Mouse (Mus musculus) neural tube, embryonic 10.5 days (tissue): ENCODE results near the gene Stat5b.
A peak's percentile ranks its signal among the peaks of the same experiment; 100 is the strongest.

Experiments
- DNase-seq: peaks from one replicate; pipeline ENCODE4 v3.0.0-alpha.2; 2017; ENCODE audit warnings: low spot score; ENCODE audit errors: extremely low spot score

Stat5b gene

DNA sequence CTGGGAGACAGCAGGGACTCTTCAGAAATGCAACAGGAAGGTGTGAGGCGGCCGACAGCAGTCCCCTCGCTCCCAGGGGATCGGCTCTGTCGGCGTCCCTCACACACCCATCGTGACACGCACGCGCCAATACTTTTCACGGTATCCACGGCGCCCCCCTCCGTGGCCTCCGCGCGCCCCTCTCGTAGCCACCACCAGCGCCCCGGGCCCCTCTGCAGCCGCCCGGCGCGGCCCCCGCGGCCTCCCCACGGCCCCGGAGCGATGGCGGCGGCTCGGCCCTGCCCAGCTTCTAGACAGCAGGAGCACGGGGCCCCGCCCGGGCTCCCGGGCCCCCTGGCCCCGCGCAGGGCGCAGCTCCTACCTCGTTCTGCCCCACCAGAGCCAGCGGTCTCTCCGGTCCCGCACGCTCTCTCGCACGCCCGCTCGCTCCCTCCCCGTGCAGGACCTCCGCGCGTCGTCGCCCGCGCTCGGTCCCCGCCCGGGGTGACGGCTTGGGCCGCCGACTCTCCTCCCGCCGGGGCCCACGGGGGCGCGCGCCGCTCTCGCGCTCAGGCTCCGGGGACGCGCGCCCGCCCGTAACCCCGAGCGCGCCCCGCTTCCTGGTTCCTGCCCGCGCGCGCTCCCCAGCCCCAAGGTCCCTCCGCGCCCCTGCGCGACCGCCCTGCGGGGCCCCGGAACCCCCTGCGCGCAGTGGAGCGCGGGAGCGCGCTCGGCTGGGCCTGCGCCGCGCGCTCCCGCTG, at the start of gene Stat5b:
Gene Stat5b (minus strand): TSS at position 687 of the 740 bp plus-strand sequence.
- DNase-seq, result peak; percentile 75

DNA sequence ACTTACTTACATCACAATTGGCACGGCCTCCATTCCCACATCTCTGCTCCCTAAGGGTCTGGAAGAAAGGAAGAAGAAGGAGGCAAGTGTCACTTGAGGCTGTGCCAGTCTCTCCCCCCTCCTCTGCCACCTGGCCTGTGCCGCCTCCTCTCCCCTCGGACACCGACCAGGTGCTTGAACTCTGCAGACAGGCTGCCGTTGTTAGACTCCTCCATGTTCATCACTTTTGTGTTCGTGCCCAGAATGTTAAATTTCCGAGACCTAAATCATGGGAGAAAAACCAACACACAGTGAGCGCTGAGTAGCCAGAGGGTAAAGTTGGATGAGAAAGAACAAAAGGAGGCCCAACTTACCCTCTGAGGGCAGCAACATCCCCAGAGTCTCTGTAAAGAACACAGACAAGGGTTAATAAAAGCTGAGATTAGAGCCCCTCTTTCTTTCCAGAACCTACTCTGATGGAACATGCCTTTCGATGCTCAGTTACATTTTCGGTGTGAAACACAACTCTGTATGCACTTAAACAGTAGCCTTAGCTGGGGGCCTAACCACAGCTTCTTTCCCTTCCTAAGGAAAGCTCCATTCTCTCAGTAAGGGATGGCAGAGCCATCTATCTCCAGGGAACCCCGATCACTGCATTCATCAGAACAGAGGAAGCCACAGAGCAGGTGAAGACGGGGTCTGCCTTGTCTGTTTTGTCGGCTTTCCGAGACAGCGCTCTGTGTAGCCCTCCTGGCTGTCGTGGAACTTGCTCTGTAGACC, 48.1 kb upstream of the Stat5b start:
- no peak for DNase-seq

DNA sequence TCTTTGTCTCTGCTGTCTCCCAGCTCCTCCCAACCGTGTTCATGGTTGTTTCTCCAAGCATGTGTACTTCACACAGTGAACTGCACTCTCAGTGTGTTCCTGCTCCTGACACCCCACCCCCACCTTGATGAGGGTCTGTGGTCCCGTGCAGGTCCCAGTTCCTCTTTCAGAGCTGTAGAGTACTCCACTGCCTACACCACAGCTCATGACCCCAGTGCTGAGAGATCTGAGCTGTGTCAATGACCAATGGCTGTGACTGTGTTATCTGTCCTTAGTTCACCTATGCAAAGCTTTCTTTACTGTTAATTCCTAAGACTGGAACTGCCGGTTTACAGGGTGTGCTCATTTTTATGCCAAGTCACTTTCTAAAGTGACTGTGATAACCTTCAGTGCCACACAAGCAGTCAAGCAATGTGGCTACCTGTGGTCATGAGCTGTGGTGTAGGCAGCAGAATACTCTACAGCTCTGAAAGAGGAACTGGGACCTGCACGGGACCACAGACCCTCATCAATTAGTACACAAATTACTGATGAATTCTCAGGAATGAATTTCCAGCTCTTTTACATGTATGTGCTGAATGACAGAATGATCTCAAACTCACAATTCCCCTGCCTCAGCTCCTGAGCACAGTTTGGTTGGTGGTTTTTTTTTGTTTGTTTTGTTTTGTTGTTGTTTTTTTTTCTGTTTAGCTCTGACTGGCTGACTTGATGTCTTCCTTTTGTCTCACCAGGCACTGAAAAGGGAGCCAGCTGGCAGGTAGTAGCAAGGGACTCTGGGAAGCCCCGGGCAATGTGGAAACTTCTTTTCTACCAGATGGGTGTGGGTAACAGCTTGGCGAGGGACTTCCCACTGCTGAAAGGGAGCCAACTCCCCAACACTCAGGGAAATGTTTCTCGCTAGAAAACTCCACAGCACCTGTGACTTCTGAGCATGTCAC, 47.0 kb upstream of the Stat5b start:
- DNase-seq, result no peak

DNA sequence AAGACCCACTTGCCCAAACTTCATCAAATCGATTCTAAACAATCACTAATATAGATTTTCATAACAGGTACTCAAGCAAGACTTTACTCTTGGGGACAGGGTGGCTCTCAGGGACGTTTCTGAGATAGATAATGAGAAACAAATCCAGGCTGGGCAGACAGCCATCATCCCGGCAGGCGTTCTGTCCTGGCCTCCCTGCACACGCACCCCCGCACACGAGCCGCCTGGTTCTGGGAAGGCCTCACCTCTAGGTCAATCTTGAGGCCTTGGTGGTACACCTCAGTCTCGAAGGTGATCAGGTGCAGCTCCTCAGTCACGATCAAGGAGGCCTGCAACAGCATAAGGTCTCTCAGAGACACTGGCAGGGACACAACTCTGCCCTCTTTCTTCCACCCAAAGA, 45.6 kb upstream of the Stat5b start:
- no peak for DNase-seq

DNA sequence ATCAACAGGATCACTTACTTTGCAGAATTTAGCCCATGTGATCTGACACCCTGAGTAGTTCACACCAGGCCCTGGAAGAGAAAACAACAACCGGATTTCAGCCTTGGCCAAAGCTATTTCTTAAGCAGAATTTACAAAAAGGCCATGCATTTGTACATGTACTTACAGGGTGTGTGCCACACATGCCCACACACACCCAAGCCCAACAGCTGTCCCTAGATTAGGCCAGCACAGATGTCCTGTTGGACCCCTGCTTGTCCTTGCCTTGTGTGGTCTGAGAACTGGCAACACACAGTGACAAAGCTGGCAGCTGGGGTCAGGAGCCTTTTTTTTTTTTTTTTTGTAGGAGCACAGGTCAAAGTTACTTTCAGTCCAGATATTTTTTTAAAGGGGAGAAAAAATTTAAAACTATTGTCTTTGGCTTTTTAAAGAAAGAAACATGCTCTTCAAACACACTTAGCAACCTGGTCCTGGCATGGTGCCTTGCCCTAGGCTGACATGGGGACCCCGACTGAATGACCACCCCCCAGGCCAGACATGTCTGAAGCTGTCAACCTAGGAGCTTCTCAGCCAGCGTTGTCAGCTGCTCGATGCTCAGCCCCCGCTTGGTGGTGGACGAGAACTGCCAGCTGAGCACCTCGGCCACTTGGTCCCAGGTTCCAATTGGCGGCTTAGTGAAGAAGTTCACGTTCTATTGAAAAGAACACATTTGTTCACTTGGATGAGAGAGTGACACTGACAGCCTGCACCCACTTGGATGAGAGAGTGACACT, 43.8 kb upstream of the Stat5b start:
- DNase-seq, result no peak

DNA sequence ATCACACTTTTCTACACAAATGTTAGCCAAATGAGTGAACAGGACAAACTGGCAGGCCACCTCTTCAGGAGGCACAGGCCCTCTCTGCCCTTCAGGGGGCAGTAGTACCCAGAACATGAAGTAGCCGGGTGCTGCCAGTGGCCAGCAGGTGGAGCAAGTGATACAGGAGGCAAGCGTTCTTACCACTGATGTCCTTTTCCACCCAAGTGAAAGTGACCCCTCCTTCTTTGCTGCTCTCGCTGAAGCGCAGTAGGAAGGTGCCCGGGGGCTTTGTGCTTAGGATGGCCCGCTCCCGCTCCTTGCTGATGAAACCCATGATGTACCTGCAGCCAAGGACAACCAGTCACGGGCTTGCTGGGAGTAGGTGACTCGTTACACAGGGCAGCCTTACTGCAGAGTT, 43.0 kb upstream of the Stat5b start:
- peak; percentile 79 for DNase-seq

DNA sequence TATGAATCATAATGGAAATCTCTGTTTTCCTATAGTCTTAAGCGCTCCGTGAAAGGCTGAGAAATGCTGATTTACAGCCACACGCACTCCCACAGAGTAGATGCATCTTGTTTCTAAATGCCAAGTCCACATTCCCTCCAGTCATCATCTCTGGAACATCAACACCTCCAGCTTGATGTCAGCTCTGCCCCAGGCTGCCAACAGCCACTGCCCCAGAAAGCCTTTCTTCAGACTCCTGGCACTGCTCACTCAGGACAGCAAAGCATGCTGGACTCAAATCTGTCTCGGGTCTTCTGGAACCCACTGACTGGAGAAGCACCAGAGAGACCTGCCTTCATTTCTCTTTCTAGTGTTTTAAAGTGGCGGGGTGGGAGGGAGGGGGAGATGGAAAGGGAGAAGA, 41.9 kb upstream of the Stat5b start:
- no peak for DNase-seq

DNA sequence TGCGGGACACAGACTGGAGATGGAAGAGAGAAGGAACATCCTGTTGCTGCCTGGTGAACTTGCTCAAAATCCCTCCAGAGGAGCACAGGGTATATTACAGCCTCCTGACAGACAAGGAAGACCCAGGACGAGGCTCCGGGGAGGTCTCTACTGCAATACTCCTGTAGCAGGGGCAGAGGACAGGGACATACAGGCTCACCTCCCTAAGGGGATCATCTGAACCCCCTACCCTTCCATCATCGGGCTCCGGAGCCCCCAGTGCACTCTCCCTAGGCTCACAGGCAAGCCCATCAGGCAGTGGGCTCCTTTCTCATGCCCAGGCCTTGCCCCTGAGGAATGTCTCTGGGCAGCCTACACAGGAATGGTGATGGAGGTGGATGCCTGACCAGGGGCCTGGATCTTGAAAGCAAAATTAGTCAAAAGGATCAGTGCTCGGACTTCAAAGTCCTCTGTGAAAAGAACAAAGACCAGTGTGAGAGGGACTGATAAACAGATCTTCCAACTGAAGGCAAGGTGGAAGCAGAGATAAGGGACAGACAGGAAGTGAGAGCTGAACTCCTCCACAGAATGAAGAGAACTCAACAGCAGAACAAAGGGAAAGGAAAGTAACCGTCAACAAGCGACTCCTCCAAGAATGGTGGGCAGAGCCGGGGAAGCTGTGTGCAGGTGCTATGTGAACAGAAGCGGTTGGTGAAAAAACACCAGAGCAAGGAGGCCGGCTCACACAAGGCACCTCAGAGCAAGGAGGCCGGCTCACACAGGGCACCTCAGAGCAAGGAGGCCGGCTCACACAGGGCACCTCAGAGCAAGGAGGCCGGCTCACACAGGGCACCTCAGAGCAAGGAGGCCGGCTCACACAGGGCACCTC, 41.0 kb upstream of the Stat5b start:
- no peak for DNase-seq

DNA sequence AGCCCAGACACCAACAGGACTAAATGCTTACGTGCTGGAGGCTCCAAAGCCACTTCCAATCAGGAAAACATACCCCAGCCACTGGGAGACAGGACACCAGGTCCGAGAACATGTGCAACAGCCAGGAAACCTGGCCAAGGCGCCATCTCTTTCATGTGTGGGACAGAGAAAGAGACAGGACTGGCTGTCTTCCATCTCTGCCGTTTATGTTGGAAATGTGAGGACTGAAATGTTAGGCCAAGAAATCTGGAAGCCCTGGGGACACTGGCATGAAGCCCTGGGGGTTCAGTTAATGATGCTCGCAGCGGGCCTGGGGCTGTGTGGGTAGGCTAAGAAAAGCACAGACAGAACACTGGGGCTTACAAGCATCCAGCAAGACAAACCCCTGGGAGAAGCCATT, 40.0 kb upstream of the Stat5b start:
- DNase-seq, result no peak

DNA sequence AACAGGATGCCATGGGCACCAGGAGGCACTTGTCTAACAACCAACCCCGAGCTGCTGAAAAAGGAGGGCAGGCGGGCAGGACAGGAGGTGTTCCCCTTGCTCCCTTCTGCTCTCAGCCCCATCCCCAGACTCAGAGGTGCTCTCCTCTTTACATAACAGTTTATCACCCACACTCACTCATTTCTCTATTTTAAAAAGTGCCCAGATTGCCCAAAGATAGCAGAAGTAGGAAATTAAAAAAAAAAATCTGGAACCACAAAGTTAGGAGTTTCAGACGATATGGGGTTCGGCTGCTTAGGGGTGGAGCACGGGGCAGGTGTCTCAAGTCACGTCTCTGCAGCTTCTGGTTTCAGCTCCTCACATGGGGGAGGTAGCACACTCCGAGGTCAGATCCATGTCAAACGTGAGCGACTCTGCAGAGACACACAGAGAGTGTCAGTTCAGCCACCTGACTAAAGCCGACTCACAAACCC, 37.9 kb upstream of the Stat5b start:
- no peak for DNase-seq

DNA sequence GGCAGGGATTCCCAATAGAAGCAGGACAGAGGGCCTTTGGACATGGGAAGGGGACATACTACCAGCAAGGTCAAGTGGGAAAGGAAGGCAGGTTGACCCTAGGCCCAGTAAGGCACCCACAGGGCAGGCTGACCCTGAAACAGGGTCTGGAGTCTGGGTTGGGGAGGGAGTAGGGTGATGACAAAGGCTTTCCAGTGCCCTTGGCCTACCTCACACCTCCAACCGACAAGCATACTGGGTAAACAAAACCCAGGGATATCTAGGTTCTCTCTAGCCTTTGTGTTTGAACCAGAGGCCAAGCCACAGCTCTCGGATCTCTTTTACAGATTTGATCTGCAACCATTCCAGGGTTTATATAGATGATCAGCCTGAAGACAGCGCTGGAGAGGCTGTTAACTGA, 37.2 kb upstream of the Stat5b start:
- DNase-seq, result no peak

DNA sequence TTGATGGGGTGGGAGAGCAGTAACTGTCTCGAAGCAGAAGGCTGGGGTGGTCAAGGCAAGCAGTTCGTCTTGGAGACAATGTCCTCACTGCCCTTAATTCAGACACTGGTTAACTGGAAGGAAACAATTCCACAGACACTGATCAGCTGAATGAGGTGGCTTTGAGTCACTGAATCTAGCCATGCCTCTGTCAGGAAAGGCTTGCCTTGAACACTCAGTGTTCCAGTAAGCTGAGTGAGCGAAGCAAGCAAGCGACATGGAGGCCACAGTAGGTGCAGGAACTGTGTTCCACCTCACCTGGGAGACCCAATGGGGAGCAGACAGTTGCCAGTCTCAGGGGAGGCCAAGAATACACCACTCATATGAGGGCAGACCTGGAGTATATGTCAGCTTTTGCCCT, 36.7 kb upstream of the Stat5b start:
- DNase-seq, result no peak

DNA sequence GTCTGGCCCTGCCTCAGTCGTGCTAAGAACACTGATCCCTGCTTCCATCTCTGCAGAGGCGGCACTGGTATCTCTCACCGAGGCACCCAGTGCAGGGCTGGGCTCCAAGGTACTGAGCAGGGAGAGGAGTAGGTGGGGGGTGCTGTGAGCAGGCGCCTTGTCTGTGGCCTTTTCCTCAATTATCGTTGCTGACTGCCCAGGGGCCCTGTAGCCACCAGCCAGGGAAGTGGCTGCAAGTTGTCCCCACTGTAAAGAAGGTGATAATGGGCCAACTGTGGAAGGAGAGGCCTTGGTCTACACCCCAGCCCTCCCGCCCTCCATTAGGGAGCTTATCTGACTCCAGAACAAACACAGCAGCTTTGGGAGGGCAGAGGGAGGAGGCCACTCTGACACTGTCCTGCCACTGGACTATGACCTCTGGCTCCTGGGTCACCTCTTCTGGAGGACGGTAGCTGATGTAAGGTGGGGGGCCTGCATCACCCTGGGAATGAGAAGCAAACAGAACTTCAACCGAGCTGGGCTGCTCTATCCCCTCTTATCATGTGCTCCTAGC, 35.7 kb upstream of the Stat5b start:
- no peak for DNase-seq

DNA sequence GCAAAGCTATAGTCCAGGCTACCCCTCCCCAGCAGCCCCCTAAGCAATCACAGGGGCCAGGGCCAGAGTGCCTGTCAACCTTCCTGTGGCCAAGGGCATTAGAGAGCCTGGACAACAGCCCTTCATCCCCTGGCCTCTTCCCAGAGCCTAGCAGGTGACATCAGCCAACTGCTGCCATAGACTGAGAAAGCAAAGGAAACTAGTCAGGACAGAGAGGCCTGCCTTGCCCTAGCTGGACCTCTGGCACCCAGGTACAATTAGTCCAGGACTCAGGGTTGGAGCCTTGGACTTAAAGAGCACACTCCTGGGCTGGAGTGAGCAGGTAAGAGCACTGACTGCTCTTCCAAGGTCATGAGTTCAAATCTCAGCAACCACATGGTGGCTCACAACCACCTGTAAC, 34.9 kb upstream of the Stat5b start:
- no peak for DNase-seq

DNA sequence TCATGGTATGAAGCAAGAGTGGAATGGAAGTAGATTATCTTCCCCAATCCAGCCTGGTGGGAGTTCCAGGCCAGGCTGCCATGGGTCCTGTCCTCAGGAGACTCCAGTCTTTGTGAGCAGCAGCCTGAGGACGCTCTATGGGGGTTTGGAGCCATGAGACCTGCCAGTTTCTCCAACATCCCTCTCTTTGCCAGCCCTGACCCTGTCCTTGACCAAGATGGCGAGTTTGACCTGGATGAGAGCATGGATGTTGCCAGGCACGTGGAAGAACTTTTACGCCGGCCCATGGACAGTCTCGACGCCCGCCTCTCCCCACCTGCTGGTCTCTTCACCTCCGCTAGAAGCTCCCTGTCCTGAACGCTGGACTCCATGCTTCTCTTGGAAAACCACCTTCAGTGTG, 33.1 kb upstream of the Stat5b start:
- DNase-seq, result no peak

DNA sequence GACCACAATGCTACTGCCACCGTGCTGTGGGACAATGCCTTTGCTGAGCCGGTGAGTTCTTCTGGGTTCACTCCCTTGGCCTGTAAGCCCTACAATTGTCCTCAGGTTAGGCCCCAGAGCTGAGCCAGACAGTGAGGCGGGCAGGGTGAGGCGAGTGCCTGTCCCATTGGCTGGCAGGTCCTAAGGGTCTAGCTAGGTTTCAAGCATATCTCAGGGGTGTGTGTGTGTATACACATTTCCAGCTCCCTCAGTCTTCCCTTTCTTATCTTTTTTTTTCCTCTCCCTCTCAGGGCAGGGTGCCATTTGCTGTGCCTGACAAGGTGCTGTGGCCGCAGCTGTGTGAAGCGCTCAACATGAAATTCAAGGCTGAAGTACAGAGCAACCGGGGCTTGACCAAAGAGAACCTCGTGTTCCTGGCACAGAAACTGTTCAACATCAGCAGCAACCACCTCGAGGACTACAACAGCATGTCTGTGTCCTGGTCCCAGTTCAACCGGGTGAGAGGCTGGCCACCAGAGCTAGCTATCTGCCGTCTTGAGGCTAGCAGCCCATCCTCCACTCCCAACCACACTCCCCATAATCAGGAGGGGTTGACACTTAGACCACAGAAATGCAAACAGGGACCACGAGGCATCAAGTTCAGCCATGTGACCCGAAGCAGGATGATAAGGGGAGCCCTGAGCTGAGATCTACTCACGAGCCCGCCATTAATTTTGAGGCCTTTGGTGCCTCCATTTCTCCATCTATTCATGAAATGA, 29.0 kb upstream of the Stat5b start:
- no peak for DNase-seq

DNA sequence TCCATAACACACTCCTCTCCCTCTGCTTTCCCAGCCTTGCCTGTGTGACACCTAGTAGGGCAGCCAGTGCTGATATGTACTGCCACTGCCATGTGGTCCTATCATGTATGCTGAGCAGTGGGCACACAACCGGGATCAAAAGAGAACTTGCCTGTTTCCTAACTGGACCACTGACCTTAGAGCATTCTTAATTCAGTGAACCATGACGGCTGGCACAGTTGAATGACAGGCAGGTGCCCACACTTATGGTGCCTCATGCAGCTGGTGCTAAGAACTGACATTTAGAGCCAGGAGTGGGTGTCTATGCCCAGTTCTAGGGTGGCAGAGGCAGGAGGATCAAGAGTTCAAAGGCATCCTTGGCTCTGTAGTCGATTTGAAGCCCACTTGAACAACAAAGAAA, 25.2 kb upstream of the Stat5b start:
- DNase-seq, result no peak

DNA sequence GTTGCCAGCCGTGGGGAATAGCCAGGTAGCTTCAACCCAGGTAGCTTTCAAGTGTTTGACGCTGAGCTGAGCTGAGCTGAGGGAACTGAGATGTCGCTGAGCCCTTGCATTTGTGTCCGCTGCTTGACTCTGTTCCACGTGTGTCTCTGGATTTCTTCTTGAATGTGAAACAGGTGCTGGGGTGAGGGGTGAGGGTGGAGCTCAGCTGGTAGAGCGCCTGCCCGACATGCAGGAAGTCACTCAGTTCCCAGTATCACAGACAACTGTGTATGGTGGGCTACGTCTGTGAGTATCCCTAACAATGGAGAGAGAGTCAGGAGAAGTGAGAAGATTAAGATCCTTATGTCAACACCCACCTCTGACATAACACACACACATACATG, 20.4 kb upstream of the Stat5b start:
- no peak for DNase-seq
